ENCODE assay signal across 13 mouse cellular contexts in genomic region chr16:18130705-18131104, GRCm38 (mm10). TPM values are rescaled to one million over a fixed set of nuclear protein-coding genes. Genes with fewer than 3 reads are reported as not detected.
DNase-seq lines count a peak whose midpoint lies in the region; ATAC-seq lines count a peak whose summit lies in the region.
"Had no signal": no experiment of that assay in that cellular context is flagged by ENCODE, and none has a peak within 500 bp of the region (broad histone marks: within the 10 kb centered on the region; RNA-seq: fewer than 3 reads in every experiment).

No protein-coding gene starts in this region.

- no peaks in the 10 kb centered on the region for H3K9me3 ChIP-seq in forebrain, embryonic 13.5 days (replicated peaks)
- H3K9me3 ChIP-seq in forebrain, embryonic 11.5 days (ENCODE audit: control insufficient read depth, low read length) = no peaks in the 10 kb centered on the region
- no peaks in the 10 kb centered on the region for H3K9me3 ChIP-seq in limb, embryonic 13.5 days
- H3K9me3 ChIP-seq in limb, embryonic 10.5 days (replicated peaks) = no peaks in the 10 kb centered on the region
- H3K9me3 ChIP-seq in midbrain, embryonic 16.5 days (replicated peaks; ENCODE audit: control insufficient read depth, low read length, poor library complexity, severe bottlenecking) = no peaks in the 10 kb centered on the region

- H3K36me3 ChIP-seq in forebrain, embryonic 13.5 days (ENCODE audit: poor library complexity, severe bottlenecking) = no peaks in the 10 kb centered on the region
- no peaks in the 10 kb centered on the region for H3K36me3 ChIP-seq in forebrain, embryonic 11.5 days (ENCODE audit: control insufficient read depth, insufficient read depth, low read length)
- no peaks in the 10 kb centered on the region for H3K36me3 ChIP-seq in limb, embryonic 13.5 days
- no peaks in the 10 kb centered on the region for H3K36me3 ChIP-seq in limb, embryonic 10.5 days
- H3K36me3 ChIP-seq in midbrain, embryonic 16.5 days (ENCODE audit: control insufficient read depth, insufficient read depth, low read length) = no peaks in the 10 kb centered on the region; the same call in 1 of the 2 replicates

- peak; percentile 44; the same call in 1 of the 2 replicates for ATAC-seq in forebrain, embryonic 13.5 days
- ATAC-seq in forebrain, embryonic 11.5 days (replicated peaks; ENCODE audit: low FRiP score) = no peak
- no peak for ATAC-seq in limb, embryonic 13.5 days (ENCODE audit: low FRiP score, low read depth)
- ATAC-seq in midbrain, embryonic 16.5 days = no peak
- ATAC-seq in megakaryocyte progenitor cell, adult 5-6 weeks (replicated peaks; ENCODE audit: poor library complexity) = no peak

- H3K27me3 ChIP-seq in forebrain, embryonic 13.5 days = peaks cover 23% of the 10 kb centered on the region
- peaks cover 28% of the 10 kb centered on the region for H3K27me3 ChIP-seq in forebrain, embryonic 11.5 days (ENCODE audit: control insufficient read depth, insufficient read depth, low read length)
- peaks cover 38% of the 10 kb centered on the region for H3K27me3 ChIP-seq in limb, embryonic 13.5 days
- H3K27me3 ChIP-seq in limb, embryonic 10.5 days (ENCODE audit: low read depth, poor library complexity, severe bottlenecking) = peaks cover 84% of the 10 kb centered on the region
- peaks cover 2% of the 10 kb centered on the region; the same call in 1 of the 2 replicates for H3K27me3 ChIP-seq in midbrain, embryonic 16.5 days (ENCODE audit: control insufficient read depth, insufficient read depth, low read depth, low read length)

- peak overlapping the region; percentile 81 for H3K27ac ChIP-seq in forebrain, embryonic 13.5 days
- H3K27ac ChIP-seq in forebrain, embryonic 11.5 days (ENCODE audit: low read depth, low read length) = no peak overlapping the region
- H3K27ac ChIP-seq in limb, embryonic 13.5 days = peak overlapping the region; percentile 45; the same call in 1 of the 2 replicates
- H3K27ac ChIP-seq in limb, embryonic 10.5 days = no peak overlapping the region
- H3K27ac ChIP-seq in midbrain, embryonic 16.5 days (ENCODE audit: low read length) = peak overlapping the region; percentile 29; the same call in 1 of the 2 replicates

- no peak for DNase-seq in forebrain, embryonic 11.5 days (ENCODE audit: low spot score)
- DNase-seq in limb, embryonic 10.5 days (ENCODE audit: low spot score) = no peak
- peak; percentile 93 to 96 for DNase-seq in cerebellum, postnatal 10 days
- no peak for DNase-seq in retina, embryonic 14.5 days (ENCODE audit: low spot score)
- DNase-seq: adrenal gland, postnatal 14 days; heart, adult 18-20 months; lung, adult 2 months; retina, postnatal 1 day; thymus, adult 2 months had no signal

- H3K4me2 ChIP-seq in forebrain, embryonic 13.5 days = peak overlapping the region; percentile 37
- H3K4me2 ChIP-seq in forebrain, embryonic 11.5 days (ENCODE audit: low read depth, low read length, severe bottlenecking) = no peak overlapping the region
- H3K4me2 ChIP-seq in limb, embryonic 13.5 days (replicated peaks) = no peak overlapping the region
- peak overlapping the region; percentile 37 for H3K4me2 ChIP-seq in midbrain, embryonic 16.5 days (ENCODE audit: low read length)

- peaks cover 43% of the 10 kb centered on the region for H3K4me1 ChIP-seq in forebrain, embryonic 13.5 days
- 0 out of 2 replicates have a peak, but pooled peaks cover 1% of the 10 kb centered on the region for H3K4me1 ChIP-seq in forebrain, embryonic 11.5 days (replicated peaks; ENCODE audit: control insufficient read depth, insufficient read depth, low read length)
- H3K4me1 ChIP-seq in limb, embryonic 13.5 days = peaks cover 33% of the 10 kb centered on the region
- peaks cover 32% of the 10 kb centered on the region for H3K4me1 ChIP-seq in limb, embryonic 10.5 days
- peaks cover 31% of the 10 kb centered on the region for H3K4me1 ChIP-seq in midbrain, embryonic 16.5 days (ENCODE audit: control insufficient read depth, insufficient read depth, low read length)

- no peak overlapping the region for H3K4me3 ChIP-seq in forebrain, embryonic 13.5 days
- H3K4me3 ChIP-seq in forebrain, embryonic 11.5 days (ENCODE audit: low read depth, low read length) = no peak overlapping the region
- H3K4me3 ChIP-seq in limb, embryonic 13.5 days = no peak overlapping the region
- no peak overlapping the region for H3K4me3 ChIP-seq in limb, embryonic 10.5 days
- no peak overlapping the region for H3K4me3 ChIP-seq in midbrain, embryonic 16.5 days (ENCODE audit: low read depth, low read length)

- H3K9ac ChIP-seq in forebrain, embryonic 13.5 days = 0 out of 2 replicates have a peak overlapping the region, but pooled peaks have one; percentile 3
- H3K9ac ChIP-seq in forebrain, embryonic 11.5 days (ENCODE audit: low read length) = no peak overlapping the region
- H3K9ac ChIP-seq in limb, embryonic 13.5 days = no peak overlapping the region
- no peak overlapping the region for H3K9ac ChIP-seq in midbrain, embryonic 16.5 days (ENCODE audit: low read depth, low read length)

RNA-seq across cellular contexts. Expression of gene Rtn4r, which starts 3.3 kb away (rescaled TPM):
- polyA plus RNA-seq in forebrain, embryonic 13.5 days (2015; fragmentation: Nextera tagmentation; extraction: Ambion mirVana) = 7.3 and 7.8 TPM in 2 replicates
- polyA plus RNA-seq in forebrain, embryonic 11.5 days (2014; fragmentation: Nextera tagmentation; extraction: Ambion mirVana) = 3.2 and 4.0 TPM in 2 replicates
- 6.4 and 6.5 TPM in 2 replicates for polyA plus RNA-seq in limb, embryonic 13.5 days (2015; fragmentation: Nextera tagmentation; extraction: Ambion mirVana)
- polyA plus RNA-seq in limb, embryonic 10.5 days (2016; fragmentation: Nextera tagmentation; extraction: Ambion mirVana) = 1.3 and 3.8 TPM in 2 replicates
- polyA plus RNA-seq in midbrain, embryonic 16.5 days (2015; fragmentation: Nextera tagmentation; extraction: Ambion mirVana) = 26.6 and 29.7 TPM in 2 replicates
- total RNA-seq in megakaryocyte progenitor cell, adult 5-6 weeks (2015) = 6.0 and 8.3 TPM in 2 replicates
- 2.2 and 2.3 TPM in 2 replicates for total RNA-seq in megakaryocyte progenitor cell, adult 5-6 weeks (2017)

RNA-seq across cellular contexts. Expression of gene Prodh, which starts 40.7 kb away (rescaled TPM):
- 3.7 and 6.3 TPM in 2 replicates for polyA plus RNA-seq in forebrain, embryonic 13.5 days (2015; fragmentation: Nextera tagmentation; extraction: Ambion mirVana)
- 10.2 and 12.2 TPM in 2 replicates for polyA plus RNA-seq in forebrain, embryonic 11.5 days (2014; fragmentation: Nextera tagmentation; extraction: Ambion mirVana)
- 8.8 and 9.5 TPM in 2 replicates for polyA plus RNA-seq in limb, embryonic 13.5 days (2015; fragmentation: Nextera tagmentation; extraction: Ambion mirVana)
- polyA plus RNA-seq in limb, embryonic 10.5 days (2016; fragmentation: Nextera tagmentation; extraction: Ambion mirVana) = 16.6 and 19.4 TPM in 2 replicates
- polyA plus RNA-seq in midbrain, embryonic 16.5 days (2015; fragmentation: Nextera tagmentation; extraction: Ambion mirVana) = 3.6 and 4.1 TPM in 2 replicates
- 10.9 and 16.8 TPM in 2 replicates for total RNA-seq in megakaryocyte progenitor cell, adult 5-6 weeks (2015)
- total RNA-seq in megakaryocyte progenitor cell, adult 5-6 weeks (2017) = 60.3 and 64.2 TPM in 2 replicates

Comparison
In these comparisons a context has a peak if more than half of its experiments do, and no peak if none do; other contexts are left out.
1. H3K27ac ChIP-seq: peak in forebrain, embryonic 13.5 days (single experiment), limb, embryonic 13.5 days (single experiment) and midbrain, embryonic 16.5 days (single experiment); none in forebrain, embryonic 11.5 days (single experiment) and limb, embryonic 10.5 days (single experiment).
2. H3K4me2 ChIP-seq: peak in forebrain, embryonic 13.5 days (single experiment) and midbrain, embryonic 16.5 days (single experiment); none in forebrain, embryonic 11.5 days (single experiment) and limb, embryonic 13.5 days (single experiment).
3. DNase-seq: peak in cerebellum, postnatal 10 days (2 of 2); none in forebrain, embryonic 11.5 days (single experiment), limb, embryonic 10.5 days (single experiment) and retina, embryonic 14.5 days (single experiment).